In the genomic region with DNA sequence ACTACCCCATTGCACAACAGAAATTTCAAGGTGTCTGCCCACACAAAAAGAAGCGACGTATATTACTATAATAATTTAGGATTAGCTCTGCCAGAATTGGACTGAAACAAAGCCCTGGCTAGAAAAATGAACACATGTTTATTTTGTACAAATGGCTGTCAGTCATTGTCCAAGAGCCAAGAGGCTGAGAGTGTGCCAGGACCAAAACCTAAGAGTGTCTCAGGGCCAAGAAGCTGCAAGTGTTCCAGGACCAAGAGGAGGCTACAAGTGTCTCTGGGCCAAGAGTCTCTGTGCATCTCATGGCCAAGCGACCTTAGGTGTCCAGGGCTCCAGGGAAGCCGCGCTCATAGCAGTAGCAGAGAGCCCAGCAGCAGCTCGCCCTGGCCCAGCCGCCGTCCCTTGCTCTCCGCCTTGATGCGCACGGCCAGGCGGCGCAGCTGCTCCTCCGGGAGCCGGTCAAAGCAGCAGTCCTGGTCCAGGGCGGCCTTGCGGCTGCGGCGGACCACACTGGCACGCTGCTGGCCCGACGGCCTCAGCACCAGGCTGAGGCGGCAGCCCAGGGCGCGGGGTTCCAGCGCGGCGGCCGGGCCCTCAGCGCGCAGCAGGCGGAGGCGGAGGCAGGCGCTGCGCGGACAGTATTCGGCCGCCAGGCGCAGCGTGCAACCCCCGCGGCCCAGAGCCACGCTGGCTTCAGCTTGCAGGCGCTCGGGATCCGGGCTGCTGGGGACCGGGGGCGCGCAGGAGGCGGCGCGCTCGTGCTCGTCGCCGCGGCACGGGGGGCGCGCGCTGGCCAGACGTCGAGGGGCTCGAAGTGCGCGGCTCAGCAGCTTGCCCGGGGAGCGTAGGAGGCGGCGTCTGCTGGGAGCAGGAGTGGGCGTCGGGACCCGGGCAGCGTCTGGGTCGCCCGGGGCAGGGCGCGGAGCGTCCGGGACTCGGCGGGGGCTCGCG, we compare ENCODE assay signal across 7 mouse cellular contexts. TPM values are rescaled to one million over a fixed set of nuclear protein-coding genes. Genes with fewer than 3 reads are reported as not detected.
DNase-seq lines count a peak whose midpoint lies in the region; ATAC-seq and TF ChIP-seq lines count a peak whose summit lies in the region.

No protein-coding gene starts in this region.

- H3K36me3 ChIP-seq in embryonic facial prominence, embryonic 15.5 days, result no peaks in the 10 kb centered on the region
- H3K36me3 ChIP-seq in heart, embryonic 16.5 days (ENCODE audit: control insufficient read depth, insufficient read depth), result no peaks in the 10 kb centered on the region

- peak overlapping the region; percentile 95 for H3K4me2 ChIP-seq in embryonic facial prominence, embryonic 15.5 days (replicated peaks)
- H3K4me2 ChIP-seq in heart, embryonic 16.5 days (ENCODE audit: low read depth, low read length), result peak overlapping the region; percentile 93

- H3K27me3 ChIP-seq in embryonic facial prominence, embryonic 15.5 days, result peaks cover 42% of the 10 kb centered on the region
- H3K27me3 ChIP-seq in heart, embryonic 16.5 days (ENCODE audit: control insufficient read depth, insufficient read depth, low read length), result peaks cover 38% of the 10 kb centered on the region

- peak; percentile 86 for ATAC-seq in embryonic facial prominence, embryonic 15.5 days (ENCODE audit: insufficient number of reproducible peaks, low FRiP score, low TSS enrichment, low read depth)
- ATAC-seq in heart, embryonic 16.5 days (replicated peaks; ENCODE audit: extremely low read depth, insufficient read depth, low FRiP score), result peak; percentile 76
- peak; percentile 56 for ATAC-seq in megakaryocyte, adult 5-6 weeks (ENCODE audit: poor library complexity, severe bottlenecking)

- peak overlapping the region; percentile 21; the same call in 1 of the 2 replicates for H3K9ac ChIP-seq in embryonic facial prominence, embryonic 15.5 days
- peak overlapping the region; percentile 70 for H3K9ac ChIP-seq in heart, embryonic 16.5 days (ENCODE audit: low read length)

- no peak overlapping the region; the same call in 1 of the 2 replicates for H3K27ac ChIP-seq in bone marrow, adult 2 months (ENCODE audit: control insufficient read depth, insufficient read depth, low read depth, low read length, poor library complexity)
- H3K27ac ChIP-seq in embryonic facial prominence, embryonic 15.5 days (replicated peaks), result no peak overlapping the region
- no peak overlapping the region for H3K27ac ChIP-seq in heart, embryonic 16.5 days (ENCODE audit: low read length)

- no peaks in the 10 kb centered on the region for H3K9me3 ChIP-seq in embryonic facial prominence, embryonic 15.5 days (replicated peaks)
- H3K9me3 ChIP-seq in heart, embryonic 16.5 days (replicated peaks; ENCODE audit: control insufficient read depth, low read length), result peaks cover 3% of the 10 kb centered on the region; the same call in 1 of the 2 replicates

- H3K4me1 ChIP-seq in bone marrow, adult 2 months (ENCODE audit: control insufficient read depth, insufficient read depth, low read length), result peaks cover 1% of the 10 kb centered on the region; the same call in 1 of the 2 replicates
- H3K4me1 ChIP-seq in embryonic facial prominence, embryonic 15.5 days, result peaks cover 25% of the 10 kb centered on the region
- peaks cover 8% of the 10 kb centered on the region; the same call in 1 of the 2 replicates for H3K4me1 ChIP-seq in heart, embryonic 16.5 days (ENCODE audit: control insufficient read depth, insufficient read depth, low read length)

- 4% methylated on average over 82 of the region's 84 CpGs for WGBS in bone marrow, adult 2 months
- WGBS in embryonic facial prominence, embryonic 15.5 days, result 2% methylated on average over 56 of the region's 84 CpGs
- 2% methylated on average over 81 of the region's 84 CpGs for WGBS in heart, embryonic 16.5 days

- peak; percentile 49 for DNase-seq in MN1 (ENCODE audit: low spot score)
- peak; percentile 50 to 64 for DNase-seq in layer of hippocampus, postnatal 25 days (ENCODE audit: extremely low spot score in 1 of 2, low spot score in 1 of 2)
- DNase-seq in right cerebral cortex, postnatal 4 days, result peak; percentile 70

- H3K4me3 ChIP-seq in bone marrow, adult 2 months (replicated peaks; ENCODE audit: control insufficient read depth, low read depth, low read length), result peak overlapping the region; percentile 9
- H3K4me3 ChIP-seq in embryonic facial prominence, embryonic 15.5 days (replicated peaks), result peak overlapping the region; percentile 60
- H3K4me3 ChIP-seq in heart, embryonic 16.5 days (ENCODE audit: low read length), result peak overlapping the region; percentile 64

- no peak for TF ChIP-seq CTCF in bone marrow, adult 2 months (IDR thresholded peaks at IDR 0.05; ENCODE audit: control insufficient read depth, insufficient read depth, low read length)

- TF ChIP-seq POLR2A in bone marrow, adult 2 months (IDR thresholded peaks at IDR 0.05; ENCODE audit: borderline replicate concordance, control insufficient read depth, low read depth, low read length), result no peak

RNA-seq across cellular contexts. Expression of gene C2cd4a, which starts 1.4 kb away (rescaled TPM):
- polyA plus RNA-seq in bone marrow, adult 2 months (2011; ENCODE audit: insufficient read depth, insufficient read length, low replicate concordance, missing spikeins), result not detected in 2 replicates
- polyA plus RNA-seq in embryonic facial prominence, embryonic 15.5 days (2015; fragmentation: Nextera tagmentation; extraction: Ambion mirVana), result 0.49 and 0.89 TPM in 2 replicates
- 0.10 and 0.16 TPM in 2 replicates for polyA plus RNA-seq in heart, embryonic 16.5 days (2015; fragmentation: Nextera tagmentation; extraction: Ambion mirVana)
- 1 to 10 TPM; 2.1 to 2.2 TPM for total RNA-seq in layer of hippocampus, postnatal 25 days (2021)
- total RNA-seq in megakaryocyte, adult 5-6 weeks (2015), result not detected in 2 replicates
- total RNA-seq in megakaryocyte, adult 5-6 weeks (2017), result not detected in 2 replicates

RNA-seq across cellular contexts. Expression of gene Vps13c, which starts 9.5 kb away (rescaled TPM):
- polyA plus RNA-seq in bone marrow, adult 2 months (2011; ENCODE audit: insufficient read depth, insufficient read length, low replicate concordance, missing spikeins), result 4.0 and 8.8 TPM in 2 replicates
- 3.9 and 4.3 TPM in 2 replicates for polyA plus RNA-seq in embryonic facial prominence, embryonic 15.5 days (2015; fragmentation: Nextera tagmentation; extraction: Ambion mirVana)
- 3.8 and 4.3 TPM in 2 replicates for polyA plus RNA-seq in heart, embryonic 16.5 days (2015; fragmentation: Nextera tagmentation; extraction: Ambion mirVana)
- 100 to 1,000 TPM in 1 of 2 experiments, 10 to 100 TPM in 1; 85.7 to 110 TPM for total RNA-seq in layer of hippocampus, postnatal 25 days (2021)
- total RNA-seq in megakaryocyte, adult 5-6 weeks (2015), result 48.4 and 52.5 TPM in 2 replicates
- 69.1 and 73.0 TPM in 2 replicates for total RNA-seq in megakaryocyte, adult 5-6 weeks (2017)

Comparison
In these comparisons a context has a peak if more than half of its experiments do, and no peak if none do; other contexts are left out.
1. H3K4me3 ChIP-seq: peak in every context shown above with its lines; median percentile 64 in heart, embryonic 16.5 days; 60 in embryonic facial prominence, embryonic 15.5 days; 9 in bone marrow, adult 2 months.